Mouse (Mus musculus): ENCODE data around the gene Sspn.

DNA sequence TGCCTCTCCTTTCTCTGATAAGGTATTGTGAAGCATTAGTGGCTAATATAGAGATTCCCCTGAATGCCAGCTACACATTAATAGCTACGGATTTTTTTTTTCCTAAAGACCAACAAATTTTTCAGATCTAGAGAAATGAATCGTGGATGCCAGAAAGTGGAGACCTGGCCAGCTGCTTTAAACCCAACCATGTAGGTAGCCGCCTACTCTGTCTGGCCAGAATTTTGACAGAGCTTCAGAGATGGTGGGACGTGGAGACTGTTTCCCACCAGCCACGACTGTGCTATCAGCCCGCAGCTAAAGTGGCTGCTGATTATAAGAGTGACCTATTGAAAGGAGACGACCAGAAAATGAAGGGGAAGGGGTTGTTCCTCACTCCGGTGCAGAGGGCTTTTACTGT, 36.3 kb downstream of the Sspn start:
- no peak for TF ChIP-seq CTCF (IDR thresholded peaks at IDR 0.05; ENCODE audit: extremely low read depth, insufficient read depth, low read length)
- TF ChIP-seq POLR2A (IDR thresholded peaks at IDR 0.05; ENCODE audit: extremely low read depth, insufficient read depth, low read length): no peak
